Mouse (Mus musculus) telencephalon, adult 2 months (tissue): ENCODE results near the gene Olfml2b.

Experiments
- DNase-seq: peaks from one replicate; pipeline ENCODE4 v3.0.0-alpha.2; 2011; ENCODE audit warnings: low read depth, low spot score

Olfml2b gene

DNA sequence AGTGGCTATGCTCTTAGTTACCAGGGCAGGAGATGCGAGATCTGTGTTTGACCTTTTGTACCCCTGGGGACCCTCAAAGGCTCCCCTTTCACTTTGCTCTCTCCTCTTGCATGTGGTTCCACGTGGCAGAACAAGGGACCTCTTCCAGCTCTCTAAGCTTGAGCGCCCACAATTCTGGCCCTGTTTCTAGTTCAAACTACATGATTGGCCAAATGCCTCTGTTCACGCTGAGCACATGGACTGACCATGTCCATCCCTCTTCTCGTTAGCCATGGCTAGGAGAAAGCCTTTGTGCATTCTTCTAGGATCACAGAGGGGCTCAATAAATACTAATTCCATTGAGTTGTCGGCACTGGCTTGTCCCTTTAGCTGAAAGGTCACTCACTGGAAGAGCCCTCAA is 51.0 kb downstream of the Olfml2b start:
- no peak for DNase-seq

DNA sequence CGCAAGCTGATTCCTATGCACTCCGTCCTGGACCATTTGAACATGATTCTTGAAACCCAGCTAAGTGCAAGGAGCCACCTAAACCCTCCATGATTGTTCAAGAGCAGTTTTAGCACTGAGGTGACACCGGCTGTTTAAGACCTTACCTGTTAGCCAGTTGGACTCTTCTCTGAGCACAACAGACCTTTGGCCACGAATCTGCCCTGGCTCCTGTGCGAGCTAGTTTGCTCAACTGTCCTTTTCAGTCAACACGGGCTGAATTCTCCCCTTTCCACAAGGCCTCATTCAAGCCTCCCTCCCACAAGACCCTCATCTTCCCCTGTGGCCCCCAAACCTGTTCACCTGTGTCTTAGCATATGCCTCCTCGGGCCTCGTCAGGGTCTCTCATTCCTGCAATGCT is 52.7 kb downstream of the Olfml2b start:
- no peak for DNase-seq

DNA sequence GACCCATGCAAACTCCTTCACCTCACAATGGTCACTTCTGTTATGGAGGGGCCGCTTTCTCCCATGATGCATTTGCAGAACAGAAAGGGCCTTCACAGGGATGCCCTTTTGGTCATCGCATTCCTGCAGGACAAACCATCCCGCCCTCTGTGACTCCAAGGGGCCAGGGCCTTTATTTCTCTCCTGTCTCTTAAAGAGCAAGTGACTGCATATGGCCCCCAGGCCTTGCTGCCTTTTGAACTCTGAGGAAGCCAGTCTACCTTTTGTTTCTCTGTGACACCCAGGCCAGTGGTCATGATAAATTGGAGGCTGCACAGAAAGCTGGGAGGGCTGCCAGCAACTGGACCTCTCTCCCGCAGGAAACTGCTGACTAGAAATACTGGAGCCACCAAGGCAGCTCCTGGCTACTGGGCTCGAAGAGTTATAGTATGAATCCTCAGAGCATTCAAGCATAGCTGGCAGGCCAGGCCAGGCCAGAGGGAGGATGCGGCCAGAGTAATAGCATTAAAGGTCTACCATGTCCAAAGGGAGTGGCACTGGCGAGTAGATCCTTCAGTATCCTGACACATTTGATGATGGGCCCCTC is 53.5 kb downstream of the Olfml2b start:
- DNase-seq: no peak

DNA sequence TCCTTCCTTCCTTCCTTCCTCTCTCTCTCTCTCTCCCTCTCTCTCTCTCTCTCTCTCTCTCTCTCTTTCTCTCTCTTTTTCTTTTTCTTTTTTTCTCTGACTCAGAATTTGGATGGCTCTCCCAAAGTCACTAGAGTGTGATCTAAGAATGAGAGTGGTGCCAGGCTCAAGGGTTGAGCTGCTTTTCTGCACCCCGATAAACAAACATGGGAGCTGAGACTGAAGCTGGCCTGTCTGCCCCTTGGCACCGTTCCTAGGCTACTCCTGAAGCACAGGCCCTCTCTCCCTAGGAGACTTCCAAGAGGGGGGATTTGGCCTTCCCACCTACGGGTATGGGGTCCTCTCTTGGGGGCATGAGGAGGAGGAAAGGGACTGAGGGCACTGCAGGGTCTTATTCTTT is 54.4 kb downstream of the Olfml2b start:
- no peak for DNase-seq

DNA sequence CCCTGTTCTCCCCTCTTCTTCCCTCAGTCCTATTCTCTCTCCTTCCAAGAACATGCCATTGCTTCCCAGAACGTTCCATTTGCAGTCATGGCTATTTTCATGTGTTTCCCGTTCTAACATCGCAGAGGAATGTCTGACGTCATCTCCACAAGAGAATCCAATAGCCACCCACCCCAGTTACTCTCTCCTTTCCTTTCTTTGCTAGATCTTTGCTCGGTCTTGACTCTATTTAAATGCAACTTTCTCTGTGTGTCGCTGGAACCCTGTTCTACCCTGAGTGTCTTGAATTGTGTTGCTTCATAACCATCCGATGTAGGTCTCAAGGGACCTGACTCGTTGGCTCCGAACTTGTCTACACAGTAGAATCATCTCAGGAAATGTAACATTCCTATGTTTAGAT is 55.2 kb downstream of the Olfml2b start:
- DNase-seq: no peak

DNA sequence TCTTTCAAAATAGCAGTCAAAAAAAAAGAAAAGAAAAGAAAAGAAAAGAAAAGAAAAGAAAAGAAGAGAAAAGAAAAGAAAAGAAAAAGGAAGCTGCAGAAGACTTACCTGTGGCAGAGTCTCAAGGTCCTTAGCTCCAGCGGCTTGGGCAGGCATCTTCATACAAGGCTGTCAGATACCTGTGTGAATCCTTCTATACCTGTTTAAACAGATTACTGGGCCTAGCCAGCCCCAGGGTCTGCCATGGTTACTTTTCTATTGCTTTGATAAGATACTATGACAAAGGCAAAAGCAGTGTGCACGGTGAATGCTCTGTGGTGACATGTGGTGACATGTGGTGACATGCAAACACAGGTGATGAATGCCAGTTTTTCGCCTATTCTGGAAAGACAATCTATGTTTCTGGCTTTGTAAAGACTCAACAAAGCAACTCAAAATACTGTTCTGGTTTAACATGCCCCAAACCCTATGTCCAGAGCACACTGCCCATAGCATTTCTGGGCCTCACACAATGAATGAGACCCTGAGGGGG is 56.2 kb downstream of the Olfml2b start:
- DNase-seq: no peak

DNA sequence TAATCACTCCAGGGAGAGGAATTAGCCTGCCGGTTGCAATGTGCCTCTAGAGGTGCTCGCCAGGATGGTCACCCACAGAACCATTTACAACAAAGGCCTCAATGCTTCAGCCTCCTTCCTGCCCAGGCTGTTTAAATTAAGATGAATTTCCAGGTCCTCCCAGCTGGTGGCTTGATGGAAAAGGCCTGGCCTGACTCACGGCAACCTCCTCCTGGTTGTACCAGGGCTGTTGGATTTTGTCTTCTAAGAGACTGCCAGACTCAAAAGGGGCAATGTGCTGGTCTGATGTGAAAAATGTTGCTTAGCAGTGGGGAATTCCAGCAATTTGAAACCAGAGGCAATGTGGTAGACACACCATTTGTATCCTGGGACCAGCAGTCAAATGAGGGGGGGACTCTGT is 56.8 kb downstream of the Olfml2b start:
- no peak for DNase-seq

DNA sequence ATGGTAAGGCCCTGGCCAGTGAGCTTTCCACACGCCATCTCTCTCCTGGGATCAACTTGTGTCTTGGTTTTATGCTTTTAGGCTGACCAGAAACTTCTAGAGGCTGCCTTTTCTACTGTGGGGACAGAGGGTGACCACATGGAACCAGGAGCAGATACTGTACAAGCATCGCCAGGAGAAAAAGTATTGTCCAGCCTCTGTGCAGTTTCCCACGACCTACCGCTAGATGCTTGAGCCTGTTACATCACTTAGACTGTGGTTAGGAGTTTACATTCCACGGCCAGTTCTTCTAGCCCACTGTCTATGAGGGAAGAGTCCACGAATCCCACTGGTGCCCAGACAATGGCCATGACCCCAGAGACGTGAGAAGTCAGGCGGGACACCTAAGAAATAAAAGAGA is 57.2 kb downstream of the Olfml2b start:
- no peak for DNase-seq

DNA sequence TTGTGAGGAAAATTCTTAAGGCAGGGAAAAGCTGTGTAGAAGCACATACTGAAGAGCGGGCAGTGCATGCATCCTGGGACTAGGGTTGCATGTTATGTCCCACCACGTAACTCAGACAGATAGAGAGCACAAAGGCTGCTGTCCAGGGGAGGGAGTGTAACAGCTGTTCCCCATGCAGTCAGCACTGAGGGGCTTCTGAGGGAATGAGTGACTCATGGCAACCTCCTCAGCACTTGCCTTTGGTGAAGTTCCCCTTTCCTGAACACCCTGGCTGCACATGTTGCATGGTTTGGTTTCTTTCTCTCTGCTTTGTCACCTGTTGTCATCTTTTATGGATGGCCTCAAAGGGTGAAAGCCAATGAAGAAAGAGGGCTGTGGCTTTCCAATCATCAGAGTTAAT is 57.9 kb downstream of the Olfml2b start:
- no peak for DNase-seq

DNA sequence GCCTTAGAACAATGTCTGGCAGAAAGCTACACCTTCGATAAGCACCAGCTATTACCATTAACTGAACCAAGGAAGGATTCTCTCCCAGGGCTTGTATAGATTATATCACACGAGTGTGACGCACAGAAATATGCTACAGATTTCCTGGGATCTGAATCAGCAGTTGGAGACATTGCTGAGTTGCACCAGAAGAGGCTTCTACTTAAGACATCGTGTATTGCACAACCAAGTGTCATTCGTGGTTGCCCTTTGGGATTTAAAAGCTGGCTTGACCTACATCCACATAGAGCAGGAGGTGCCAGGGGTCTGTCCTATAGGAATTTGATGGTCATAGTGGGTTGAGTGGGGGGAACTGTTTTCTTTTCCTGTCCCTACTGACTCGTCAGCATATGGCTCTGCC is 58.6 kb downstream of the Olfml2b start:
- DNase-seq: no peak

DNA sequence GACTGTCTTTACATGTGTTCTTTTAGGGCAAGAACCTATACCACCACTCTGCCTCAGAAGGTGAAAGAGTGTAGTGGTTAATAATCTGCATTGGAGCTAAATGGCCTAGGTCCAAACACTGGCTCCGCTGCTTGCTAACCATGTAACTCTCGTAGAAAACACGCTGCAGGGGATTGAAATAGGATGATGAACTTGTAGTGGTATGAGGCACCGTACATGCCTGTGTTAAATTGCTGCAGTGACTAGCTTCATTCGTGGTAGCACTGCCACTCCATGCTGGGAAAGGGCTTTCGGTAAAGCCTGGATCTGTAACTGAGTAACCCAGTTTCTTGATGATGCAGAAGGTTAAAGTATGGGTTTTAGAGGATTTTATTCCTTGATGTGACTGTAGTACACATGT is 59.8 kb downstream of the Olfml2b start:
- no peak for DNase-seq

DNA sequence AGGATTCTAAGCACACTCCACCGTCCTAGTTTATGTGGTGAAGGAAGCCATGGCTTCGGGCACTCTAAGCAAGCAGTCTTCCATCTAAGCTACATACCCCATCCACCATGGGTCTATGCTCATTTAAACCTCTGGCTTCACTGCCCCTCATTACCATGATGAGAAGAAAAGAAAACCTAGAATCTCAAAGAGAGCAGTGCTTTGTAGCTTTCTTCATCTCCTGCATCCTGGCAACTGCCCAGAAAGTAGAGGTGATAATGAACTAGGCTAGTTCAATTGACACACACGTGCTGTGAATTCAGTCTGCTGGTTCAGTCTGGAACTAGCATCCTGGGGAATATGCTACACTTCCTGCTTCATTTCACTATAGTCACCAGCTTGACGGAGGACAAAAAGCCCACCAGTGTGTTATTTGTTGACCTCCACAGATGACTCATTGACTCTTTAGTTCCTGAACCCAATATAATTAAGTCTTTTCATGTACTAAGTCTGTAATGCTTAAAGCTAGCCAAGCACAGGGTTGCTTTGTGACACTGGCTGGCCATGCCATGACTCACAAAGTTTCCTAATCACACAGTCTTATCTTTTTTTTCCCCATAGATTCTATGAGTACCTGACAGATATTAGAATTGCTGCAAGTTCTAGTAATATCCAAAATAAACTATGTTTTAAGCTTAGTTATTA is 60.7 kb downstream of the Olfml2b start:
- DNase-seq: no peak

DNA sequence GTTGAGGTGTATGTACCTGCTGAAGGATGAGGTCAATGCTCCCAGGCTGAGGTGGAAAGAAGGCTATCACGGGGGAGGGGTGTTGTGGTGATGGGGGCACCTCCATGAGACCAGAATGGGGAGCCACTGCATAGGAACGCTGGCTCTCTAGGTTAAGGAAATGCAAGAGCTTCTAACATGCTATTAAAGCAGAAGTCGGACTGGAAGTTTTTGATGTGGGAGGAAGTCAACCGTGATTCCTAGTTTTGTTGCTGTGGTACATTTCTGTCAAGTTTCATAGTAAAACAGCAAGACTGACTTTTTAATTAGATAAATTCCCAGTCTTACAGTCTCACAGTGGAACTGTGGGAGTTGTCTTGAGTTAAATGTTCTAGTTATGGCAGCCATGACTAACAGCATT is 61.7 kb downstream of the Olfml2b start:
- DNase-seq: no peak

DNA sequence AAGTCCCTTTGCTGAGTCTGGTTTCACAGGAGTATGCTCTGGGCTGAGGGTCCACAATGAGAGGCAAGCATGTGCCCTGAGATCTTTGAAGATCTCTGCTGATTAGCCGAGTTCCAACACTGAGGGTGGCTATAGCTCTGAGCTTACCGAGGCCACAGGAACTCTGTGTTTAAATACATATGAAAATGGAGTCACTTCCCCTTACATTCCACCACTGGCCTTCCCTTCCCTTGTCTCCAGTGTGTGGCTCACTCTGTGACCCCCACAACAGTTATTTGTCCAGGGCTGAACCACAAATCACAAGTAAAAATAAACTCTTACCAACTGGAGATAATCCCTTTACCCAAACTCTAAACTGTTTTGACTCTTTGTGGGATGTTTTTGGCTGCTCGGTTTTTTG is 64.7 kb downstream of the Olfml2b start:
- no peak for DNase-seq

DNA sequence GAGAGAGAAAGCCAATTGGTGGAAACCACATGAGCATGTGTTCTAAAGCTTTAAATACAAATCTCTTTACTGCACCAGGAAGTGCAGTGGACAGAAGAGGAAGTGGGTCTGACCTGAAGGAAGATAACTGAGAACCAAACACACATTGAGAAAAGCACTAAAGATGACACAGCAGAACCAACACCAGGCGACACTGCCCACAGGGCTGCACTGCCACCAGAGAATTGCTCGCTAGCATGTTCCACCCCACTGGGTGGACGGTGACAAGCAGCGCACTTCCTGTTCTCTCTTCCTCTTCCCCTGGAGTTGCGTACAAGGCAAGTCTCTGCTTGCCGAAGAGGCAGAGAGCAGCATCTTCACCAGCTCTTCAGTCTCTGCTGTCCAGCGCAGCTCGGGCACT is 65.1 kb downstream of the Olfml2b start:
- peak; percentile 43 for DNase-seq

DNA sequence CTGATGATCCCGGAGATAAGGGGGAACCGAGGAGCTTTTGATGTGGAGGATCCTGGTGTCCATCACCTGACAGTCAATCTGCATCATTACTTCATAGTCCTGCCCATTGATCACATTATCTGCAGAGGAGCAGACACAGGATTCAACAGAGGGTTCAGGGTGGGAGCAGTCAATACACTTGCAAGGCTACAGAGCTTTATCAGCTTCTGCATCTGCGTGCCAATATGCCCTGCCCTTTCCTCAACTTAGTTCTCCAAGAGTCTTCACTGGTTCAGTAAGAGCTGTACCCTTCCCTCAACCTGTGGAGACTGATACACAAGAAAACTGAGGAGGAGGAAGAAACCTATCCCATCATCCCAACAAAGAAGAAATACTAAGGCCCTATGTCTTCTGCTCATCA is 65.6 kb downstream of the Olfml2b start:
- no peak for DNase-seq

DNA sequence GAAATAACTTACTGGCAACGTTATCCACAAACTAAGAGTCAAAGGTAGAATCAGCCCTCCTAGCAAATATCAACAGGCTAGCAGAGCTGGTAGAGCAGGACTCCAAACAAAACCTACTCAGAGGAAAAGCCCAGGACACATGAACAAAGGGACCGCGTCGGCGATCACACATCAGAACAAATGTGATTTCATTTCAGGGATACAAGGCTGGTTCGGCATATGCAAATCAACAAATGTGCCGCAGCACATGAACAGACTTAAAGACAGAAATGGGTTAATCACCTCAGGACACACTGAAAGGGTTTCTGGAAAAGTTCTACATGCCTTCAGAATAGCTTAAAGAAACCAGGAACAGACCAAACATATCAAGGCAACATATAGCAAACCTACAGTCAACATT is 67.4 kb downstream of the Olfml2b start:
- no peak for DNase-seq

DNA sequence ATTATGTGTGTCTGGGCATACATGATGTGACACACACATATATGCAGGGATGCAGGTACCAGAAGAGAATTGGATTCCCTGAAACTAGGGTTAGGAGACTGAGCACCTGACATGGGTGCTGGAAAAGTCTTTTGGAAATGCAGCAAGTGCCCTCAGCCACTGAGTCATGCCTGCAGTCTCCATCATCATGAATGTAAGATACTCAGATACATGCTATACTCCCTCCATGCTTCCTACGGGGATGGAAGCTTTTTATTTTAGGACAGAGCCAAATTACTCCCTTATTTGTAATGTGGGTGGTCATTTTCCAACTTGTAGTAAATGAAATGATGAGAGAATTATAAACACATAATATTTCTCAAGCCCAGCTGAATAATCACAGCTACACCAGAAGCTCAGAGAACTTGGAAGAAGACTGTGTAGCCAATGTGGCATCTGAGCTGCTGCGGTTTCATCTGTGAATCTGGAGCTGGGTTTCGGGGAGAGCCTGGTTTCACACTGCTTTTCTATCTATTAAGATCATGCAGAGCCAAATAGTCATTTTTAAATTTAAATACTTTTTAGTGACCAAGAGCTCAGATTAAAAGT is 73.0 kb downstream of the Olfml2b start:
- DNase-seq: no peak

DNA sequence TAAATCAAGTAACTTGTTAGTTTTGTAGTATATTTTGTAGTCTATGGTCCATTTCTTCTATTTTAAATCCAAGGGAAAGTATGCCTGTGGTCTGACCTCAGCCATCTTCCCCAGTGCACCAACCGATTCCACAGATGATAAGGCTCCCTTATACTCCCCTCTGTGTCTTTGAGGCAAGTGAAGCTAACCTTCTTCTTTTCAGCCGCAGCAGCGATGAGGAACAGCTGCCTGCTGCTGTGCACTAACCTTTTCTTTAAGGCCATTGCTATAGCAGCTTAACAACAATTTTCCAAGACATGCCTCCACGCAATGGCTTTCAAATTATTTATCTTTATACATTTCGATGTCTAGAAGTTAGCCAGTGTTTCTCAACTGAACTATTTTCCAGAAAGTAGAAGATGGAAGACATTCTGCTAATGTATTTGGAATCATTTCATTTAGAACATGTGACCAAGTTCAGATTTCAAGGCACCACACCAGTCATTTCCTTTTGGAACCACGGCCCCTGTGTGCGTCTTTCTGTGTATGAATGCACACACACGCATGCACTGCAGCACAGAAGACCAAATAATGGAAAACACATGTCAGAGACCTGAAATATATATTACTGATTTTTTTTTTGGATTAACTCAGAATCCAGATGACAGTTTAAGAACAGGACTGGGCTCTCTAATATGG is 73.9 kb downstream of the Olfml2b start:
- DNase-seq: no peak

DNA sequence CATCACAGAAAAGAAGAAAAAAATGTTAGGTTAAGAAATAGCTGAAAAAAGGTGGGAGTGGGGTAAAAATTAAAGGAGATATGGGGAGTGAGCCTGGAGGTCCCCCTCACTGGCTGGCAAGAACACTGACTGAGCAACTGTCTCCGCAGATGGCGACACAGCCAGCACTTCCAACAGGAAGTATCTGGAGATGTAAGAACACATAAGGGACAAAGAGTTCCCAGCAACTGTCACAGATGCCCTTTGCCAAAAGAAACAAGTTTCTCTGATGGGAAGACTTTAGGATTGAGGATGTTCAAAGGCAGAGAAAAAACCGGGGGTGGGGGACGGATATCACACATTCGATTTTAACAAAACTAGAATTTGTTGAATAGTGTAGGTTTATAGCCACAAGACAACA is 77.2 kb downstream of the Olfml2b start:
- DNase-seq: peak; percentile 54

DNA sequence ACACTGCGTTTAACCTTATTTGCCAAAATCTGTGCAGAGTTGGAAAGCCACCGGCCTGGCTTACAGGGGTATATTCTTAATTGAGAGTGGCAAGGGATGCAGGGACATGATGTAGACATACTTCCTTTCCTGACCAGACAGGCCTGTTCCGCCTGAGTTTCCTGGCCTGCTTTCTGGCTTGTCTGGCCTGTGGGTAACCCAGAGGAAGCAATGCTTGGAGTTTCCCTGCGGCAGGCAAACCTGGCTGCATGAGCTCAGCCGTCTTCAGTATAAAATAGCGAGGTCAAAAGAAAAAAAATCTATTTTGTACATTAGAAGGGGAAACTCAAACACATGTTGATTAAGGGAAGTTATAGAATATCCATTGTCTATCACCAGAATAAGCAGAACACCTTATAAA is 84.2 kb downstream of the Olfml2b start:
- no peak for DNase-seq

DNA sequence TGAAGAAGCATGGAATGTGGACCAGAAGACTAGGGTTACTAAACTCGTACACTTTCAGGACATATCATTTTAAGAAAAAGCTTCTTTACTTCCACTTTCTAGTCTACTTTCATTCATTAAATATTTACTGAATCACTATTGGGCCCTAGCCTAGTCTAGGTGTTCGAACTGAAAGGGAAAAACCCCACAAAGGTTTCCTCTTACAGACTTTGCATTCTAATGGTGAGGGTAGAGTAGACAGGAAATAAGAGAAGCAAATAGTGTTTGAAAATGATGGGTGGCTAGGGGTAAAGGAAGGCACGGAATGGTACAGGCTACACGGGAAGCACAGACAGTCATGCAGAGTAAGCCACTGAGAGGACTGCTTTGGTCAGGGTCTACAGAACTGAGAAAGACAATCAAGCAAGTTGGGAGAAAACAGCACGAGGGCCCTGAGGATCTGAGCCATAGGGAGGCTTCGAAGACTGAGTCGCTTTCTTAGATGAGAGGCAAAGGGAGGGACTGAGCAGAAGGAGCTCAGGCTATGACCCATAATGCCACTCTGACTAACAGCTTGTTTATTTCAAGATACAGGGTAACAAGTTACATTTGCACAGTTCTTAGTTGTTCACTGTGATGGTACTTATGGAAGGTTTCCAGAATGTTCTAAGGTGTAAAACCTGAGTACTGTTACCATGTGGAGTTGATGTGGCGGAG is 85.1 kb downstream of the Olfml2b start:
- DNase-seq: no peak
